Mouse (Mus musculus): ENCODE data around the gene Dpp6. TPM values are rescaled to one million over a fixed set of nuclear protein-coding genes. Genes with fewer than 3 reads are reported as not detected.
A peak's percentile ranks its signal among the peaks of the same experiment; 100 is the strongest.

Dpp6 gene
- total RNA-seq (2021), result 1 to 10 TPM; 4.3 to 5.5 TPM
- long read RNA-seq, experiment 1, partial matches to known transcripts, result 0 of 1 reads
- long read RNA-seq, experiment 1, other reads (novel, unspliced or antisense), result 1 of 1 reads
- long read RNA-seq, experiment 2, full-length matches to known transcripts, result 2 of 2 reads
- long read RNA-seq, experiment 2, partial matches to known transcripts, result 0 of 2 reads
- long read RNA-seq, experiment 2, other reads (novel, unspliced or antisense), result 0 of 2 reads

DNA sequence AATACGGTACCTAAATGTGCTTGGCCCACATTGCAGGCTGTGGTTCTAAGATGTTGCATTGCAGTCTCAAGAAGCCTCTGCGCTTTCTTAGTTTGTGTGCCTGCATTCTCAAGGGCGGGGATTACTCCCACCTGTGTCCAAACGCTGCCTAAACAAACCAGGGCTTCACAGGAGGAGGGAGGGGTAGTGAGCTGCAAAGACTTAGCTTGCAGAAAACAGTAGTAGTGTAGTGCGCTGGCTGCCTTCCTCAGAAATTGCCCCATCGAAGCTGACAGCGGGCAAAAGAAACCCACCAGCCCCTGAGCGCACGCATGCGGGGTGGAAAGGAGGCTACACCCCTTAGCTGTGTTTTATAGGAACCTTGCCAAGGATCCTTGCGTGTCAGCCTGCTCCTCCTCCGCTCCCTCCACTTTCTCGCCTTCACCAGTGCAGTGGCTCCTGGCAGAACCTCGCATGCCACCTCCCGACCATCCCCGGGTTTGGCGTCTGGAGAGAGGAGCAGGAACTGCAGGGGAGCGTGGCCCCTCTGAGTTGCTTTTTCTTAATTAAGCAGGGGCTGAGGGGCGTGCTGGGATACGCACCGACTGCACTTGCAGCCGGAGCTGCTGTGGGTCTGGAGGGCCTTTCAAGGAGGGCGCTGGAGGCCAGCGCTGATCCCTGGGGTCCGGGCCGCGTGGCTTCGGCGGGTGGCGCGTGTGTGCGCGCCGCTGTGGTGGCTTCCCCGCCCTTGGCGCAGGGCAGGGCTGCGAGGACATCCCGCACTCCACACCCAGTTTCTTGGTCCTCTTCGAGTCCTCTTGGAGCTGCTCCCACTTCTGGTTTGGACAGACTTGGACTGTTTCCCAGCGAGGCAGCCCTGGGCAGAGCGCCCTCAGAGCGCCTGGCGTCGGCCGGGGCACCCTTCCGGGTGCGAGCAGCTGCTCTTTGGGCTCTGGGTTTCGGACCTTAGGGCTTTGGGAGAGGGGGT lies at the start of gene Dpp6:
Dpp6 (plus strand) TSS at position 229 of the 967 bp plus-strand sequence.
- no peak for DNase-seq

DNA sequence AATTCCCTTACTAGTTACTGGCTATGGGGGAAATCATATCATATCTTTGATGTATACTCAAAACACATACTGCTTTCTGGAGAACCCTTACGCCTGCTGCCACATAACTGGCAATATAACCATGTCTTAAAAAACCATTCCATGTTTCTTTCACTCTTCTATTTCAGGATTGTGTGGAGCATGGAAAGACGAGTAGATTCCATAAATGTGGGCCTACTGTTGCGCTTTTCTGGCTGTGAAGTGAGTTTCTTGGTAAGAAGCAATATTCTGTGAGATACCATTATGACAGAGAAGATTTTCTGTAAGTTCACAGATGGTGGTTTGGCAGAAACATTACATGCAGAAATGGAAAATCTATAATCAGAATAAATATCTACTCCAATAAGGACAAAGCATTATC lies 33.0 kb upstream of the Dpp6 start:
- no peak for DNase-seq

DNA sequence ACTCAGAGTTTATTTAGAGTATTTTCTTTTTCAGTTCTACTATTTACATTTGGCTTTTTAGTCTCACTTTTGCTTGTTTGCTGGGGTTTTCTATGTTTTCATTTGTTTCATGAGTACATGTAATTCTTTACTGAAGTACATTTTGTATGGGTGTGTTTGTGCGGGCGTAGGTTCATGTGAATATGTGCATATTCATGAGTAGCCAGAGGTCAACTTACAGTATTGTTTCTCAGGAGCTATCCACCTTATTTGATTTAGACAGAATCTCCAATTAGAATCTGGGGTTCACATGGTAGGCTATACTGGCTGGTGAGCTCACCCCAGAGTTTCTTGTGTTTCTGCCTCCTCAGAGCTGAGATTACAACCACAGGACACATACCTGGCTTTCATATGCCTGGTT lies 21.5 kb upstream of the Dpp6 start:
- DNase-seq, result no peak

DNA sequence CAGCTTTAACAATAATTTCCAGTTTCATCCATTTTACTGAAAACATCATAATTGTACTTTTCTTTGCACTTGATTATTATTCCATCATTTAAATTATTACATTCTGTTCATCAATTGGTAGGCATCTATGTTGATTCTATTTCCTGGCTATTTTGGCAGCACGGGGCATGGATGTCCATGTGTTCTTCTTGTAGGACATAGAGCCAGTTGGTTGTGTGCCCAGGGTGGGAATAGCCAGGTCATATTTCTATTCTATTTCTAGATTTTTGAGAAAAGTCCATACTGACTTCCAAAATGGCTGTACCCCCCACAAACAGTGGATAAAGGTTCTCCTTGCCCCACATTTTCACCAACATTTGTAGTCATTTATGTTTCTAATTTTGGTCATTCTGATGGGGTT lies 19.0 kb downstream of the Dpp6 start:
- no peak for DNase-seq

DNA sequence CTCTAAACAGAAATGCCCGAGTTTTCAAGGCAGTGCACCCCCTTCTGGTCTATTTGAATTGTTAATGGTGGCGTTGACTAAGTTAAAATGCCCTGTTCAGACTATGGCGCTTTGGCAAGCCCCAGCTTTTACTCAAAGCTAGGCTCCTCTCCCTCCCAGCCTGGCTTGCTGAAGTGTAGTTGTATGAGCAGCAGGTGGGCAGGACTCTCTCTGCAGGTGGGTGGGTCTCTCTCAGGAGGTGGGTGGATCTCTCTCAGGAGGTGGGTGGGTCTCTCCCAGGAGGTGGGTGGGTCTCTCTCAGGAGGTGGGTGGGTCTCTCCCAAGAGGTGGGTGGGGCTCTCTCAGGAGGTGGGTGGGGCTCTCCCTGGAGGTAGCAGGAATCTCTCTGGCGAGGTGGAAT lies 24.1 kb downstream of the Dpp6 start:
- DNase-seq, result no peak

DNA sequence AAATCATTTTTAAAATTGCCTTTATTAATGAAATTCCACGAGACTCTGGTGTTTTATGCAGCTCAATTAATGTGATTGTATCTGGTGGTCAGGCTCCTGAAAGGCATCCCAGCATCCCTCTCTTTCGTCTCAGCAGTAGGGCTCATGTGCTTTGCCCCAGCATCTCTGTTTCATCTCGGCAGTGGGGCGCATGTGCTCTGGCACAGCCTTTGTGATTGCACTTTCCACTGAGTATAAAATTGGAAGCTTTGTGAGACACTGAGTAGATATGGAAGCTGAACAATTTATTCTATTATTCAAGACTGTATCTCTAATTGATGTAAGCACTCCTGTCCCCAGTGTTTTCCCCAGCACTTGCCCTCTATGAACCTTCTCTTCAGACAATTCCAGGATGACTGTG lies 37.7 kb downstream of the Dpp6 start:
- no peak for DNase-seq

DNA sequence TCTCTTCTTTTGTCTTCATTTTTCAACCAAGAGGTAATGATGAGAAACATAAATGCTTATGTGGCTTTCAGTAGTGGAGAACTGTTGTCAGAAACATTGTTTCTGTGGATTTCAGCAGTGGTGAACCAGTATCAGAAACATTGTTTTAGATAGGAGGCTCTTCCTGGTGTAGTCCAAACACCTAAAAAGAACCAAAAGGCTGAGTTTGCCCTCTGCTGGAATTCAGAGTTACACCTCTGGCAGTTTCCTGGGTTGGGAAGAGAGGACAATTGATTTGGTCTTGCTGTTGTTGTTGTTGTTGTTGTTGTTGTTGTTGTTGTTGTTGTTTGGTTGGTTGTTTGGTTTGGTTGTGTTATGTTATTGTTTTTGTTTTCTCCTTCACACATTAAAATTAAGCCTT lies 58.4 kb downstream of the Dpp6 start:
- DNase-seq, result no peak

DNA sequence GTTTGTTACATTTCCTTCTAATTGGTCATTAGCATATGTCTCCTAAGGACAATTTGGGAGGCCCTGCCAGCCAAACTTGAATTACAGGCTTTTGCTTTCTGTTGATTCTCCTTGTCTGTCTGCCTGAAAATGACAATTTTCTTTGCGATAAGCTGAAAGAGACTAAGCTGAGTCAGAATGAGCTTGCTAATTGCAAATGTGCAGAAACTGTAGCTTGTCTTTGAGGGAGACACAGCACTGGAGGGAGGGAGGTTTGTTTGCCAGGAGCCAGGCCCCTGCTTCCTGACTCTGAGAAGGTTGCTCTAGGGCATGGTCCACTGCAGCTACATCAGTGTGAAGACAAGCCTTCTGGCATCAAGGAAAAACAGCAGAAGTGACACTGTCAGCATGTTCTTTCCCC lies 70.5 kb downstream of the Dpp6 start:
- no peak for DNase-seq

DNA sequence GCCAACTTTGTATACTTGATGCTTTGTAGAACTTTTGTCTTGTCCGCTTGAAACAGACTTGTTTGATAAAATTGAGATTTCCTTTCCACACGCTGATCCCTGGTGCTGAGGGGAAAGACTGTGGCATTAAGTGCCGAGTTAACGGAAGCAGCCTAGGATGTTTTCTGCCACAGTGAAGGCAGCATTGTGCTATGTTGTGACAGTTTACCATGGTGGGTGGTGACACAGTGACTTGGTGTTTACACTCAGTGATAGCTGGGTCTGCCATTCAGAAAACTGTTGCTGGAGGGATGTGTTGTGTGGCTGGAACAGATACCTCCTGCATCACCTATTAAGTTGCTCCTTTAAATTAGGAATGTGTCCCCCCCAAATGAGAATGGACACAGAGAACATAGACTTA lies 71.1 kb downstream of the Dpp6 start:
- DNase-seq, result no peak

DNA sequence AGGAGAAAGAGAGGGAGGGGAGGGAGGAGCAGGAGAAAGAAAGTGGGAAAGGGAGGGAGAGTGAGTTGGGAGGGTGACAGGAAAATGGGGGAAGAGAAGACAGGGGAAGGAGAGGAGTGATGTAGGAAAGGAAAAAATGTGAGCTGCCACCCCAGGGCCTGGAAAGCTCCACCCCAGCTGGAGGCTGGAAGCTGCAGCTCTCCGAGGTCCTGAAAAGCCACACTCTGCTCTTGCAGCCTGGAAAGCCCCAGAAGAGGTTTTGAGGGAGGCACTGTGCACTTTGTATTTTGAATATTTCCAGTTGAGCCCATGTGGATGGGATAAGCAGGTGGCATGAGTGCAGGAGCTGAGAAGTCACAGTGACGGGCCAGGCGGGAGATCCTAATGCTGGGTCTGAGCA lies 77.3 kb downstream of the Dpp6 start:
- peak; percentile 4 for DNase-seq

DNA sequence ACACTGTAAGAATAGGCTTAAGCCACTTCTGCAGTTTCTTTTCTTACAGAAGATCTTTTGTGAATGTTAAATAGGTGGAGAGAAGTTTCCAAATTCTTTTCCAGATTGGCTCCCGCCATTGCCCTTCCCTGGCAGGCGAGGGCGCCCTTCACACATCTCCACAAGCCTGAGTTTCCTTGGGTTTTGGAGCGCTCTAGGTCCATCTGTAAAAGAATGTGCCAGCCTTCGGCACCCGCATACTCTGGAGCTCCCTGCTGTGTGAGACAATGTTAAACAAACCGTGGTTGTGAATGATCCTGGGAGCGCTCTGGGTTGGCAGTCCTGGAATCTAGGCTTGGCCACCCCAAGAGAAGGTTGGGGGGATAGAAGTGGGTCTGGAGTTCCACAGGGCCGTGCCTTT lies 86.8 kb downstream of the Dpp6 start:
- DNase-seq, result no peak

DNA sequence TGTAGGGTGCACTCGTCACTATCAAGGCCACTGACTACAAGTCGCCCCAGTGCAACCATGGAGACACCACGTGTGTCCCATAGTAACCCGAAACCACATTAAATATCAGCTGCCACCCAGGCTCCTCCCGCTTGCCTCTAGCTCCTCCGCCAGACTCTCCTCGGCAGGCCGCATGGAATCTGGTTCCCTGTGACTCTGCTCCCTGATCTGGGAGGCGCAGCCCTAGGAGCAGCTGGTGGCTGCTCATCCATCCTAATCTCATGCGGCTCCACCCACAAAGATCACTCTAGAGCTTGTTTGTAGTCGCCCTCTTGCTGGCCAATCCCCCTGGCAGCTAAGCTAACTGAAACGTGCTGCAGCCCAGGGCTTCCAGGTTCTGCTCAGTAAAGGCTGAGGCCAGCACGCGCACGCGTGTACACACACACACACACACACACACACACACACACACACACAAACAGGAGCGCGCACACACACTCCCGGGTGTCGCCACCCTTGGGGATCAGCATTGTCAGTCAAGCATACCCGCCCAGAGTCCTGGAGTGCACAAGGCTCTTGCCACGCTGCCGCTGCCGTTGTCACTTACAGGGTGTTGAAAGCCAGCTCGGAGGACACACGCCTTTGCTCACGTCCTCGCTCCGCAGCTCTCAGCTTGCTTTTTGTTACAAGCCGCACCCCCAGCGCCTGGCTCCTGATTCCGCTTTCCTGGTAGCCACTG lies 87.5 kb downstream of the Dpp6 start:
- DNase-seq, result peak; percentile 17

DNA sequence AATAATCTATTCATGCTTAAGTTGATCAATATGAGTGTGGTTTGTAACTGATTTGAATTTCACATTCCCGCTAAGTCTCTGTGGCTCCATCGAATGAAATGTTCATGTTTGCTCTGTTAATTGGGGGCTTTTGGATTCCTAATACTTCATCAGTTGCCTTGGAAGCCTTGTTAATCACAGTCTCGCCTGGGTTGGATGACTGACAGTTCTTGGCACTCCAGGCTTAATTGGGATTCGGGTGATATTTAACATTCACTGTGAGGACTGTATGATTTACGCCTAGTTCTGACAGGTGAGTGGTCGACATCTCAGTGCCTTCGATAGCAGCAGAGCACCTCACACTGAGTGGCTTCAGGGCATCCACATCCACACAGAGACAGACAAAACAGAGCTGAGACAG lies 90.1 kb downstream of the Dpp6 start:
- DNase-seq, result no peak

DNA sequence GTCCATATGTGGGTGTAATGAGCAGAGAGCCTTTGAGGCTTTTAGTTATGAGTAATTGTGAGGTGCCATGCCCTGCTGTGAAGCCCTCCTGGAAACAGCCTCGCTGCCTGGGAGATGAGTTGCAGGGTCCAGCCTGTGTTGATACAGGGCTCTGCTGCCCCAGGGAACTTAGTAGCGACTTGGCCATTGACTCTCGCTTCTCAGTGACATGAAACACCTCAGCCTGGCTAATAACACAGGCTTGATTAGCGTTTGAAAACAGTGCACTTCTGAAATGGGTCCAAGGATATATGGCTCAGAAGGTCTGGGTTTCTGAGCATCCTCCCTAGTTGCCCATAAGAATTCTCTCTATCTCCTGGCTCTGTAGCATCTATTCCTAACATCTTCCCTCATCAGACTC lies 91.6 kb downstream of the Dpp6 start:
- no peak for DNase-seq

DNA sequence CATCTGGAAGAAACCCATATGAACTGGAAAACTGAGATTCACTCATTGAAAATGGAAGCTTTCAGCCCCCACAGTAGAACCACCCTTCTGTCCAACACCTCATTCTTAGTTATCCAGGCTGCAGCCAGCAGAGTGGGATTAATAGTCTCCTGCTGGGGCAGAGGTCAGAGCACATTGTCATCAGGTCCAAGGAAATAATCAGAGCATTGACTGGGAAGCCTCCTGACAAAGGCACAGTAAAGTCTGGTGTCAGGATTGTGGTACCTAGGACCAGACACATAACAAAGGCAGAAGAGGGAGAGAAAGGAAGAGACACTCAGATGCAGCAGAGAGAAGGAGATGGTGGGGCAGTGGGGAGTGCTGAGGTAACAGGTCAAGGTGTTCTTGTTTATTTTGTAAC lies 93.3 kb downstream of the Dpp6 start:
- no peak for DNase-seq

DNA sequence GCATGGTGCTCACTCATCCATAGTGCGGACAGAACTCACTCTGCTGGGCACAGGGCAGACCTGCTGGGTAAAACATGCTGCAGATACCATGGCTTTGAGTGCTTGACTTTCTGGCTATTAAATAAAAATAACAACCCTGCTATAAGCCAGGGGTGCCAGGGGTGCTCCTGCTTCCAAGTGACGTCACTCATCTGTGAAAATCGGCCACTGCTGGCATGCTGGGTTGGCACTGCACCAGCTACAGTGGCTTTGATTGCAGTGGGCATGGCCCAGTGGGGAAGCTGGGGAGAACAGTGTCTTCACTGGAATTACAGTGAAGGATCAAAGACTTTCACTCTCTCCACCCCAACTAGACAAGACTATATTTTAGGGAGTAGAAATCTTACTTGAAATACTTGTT lies 95.0 kb downstream of the Dpp6 start:
- DNase-seq, result no peak

DNA sequence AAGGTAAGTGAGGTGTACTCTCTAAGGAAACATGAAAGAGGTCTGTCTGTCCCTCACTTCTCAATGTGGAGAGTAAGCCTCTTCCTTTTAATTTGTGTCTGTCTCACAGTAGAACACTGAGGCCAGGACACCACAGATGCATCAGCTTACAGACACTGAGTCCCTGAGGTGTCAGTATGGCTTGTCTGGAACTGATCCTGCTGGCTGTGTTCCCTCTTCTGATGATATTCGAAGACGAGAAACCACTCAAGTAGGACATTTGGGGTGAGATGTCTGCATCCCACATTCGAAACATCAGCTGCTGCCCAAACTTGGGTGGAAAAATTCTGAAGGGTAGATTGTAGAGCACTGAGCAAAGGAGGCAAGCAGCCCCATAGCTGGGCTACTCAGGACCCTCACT lies 101.8 kb downstream of the Dpp6 start:
- DNase-seq, result no peak

DNA sequence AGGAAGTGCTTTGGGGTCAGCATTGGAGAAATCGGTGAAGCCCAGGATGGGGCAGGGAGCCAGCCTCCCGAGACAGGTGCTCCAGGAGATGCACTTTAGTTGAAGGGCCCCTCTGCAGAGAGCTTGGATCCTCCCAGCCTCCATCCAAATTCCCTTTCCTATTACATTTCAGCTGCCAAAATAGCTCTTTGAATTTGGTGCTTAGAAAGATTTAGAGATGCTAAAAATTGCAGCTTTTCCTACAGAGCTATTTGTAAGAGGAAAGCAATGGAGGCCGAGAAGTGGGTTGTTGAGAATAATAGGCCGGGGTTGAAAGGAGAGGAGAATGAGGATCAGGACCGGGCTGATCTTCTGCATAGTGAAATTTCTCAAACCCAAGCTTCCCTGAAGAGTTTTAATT lies 107.5 kb downstream of the Dpp6 start:
- DNase-seq, result no peak

DNA sequence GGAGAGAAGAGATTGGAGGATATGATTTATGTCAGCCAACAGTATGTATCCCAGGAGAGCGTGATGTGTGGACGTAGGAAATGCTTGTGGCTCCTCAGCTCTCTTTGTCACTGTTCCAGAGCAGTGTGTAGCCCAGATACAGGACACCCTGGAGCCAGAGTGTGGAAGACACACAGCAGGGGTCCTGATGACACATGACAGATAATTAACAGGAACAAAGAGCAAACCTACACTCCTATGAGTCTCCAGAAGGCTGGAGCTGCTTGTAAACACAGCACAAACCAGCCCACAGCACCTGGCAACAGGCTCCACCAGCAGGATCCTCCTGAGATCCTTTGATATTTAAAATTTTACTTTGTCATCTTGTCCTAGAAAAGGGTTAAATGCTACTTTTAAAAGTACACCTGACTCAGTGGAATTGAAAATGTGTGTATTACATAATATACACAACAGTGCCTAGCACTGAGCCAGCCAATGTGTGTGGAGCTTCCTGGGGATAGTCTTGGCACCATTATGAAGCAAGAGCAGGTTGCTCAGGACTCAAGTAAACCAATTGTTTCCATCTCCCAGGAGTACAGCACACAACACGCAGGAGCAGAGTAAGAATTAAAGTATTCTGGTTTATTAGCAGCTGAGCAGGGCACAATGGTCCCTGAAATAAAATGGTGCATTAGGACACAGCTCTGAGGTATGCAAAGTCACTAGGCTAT lies 115.6 kb downstream of the Dpp6 start:
- DNase-seq, result no peak

DNA sequence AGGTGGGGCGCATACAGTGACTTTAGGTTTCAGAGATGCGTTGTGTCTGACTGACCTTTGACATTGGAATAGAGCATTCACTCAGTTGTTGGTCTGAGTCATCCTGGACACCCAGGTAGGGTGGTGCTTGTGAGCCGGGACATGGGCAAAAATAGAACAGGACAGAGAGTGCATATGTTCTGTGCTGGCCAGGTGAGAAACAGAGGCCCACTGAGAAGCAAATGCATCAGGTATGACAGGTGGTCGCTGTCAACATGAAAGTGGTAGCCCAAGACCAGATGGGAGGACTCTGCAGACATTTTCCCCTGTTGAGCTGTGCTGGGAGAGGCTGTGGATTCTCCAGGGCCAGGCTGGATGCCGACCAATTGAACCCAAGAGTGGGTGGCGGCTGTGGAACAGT lies 117.9 kb downstream of the Dpp6 start:
- no peak for DNase-seq

DNA sequence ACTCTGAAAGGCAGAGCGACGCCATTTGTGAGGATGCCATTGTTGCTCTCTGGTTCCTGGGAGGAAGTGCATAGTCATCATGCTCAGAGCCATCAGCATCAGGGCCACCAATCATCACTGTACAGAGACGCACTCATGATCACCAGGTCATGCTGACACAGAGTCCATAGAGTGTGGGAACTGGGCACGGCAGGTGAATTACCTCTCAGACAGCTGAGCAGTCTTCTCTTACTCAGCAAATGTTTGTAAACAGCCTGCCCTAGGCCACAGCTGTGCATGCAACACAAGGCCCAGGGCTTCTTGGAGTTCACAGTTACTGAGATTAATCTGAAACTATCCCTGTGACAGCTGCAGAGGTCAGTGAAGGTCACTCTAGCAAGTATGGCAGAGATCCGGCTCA lies 124.5 kb downstream of the Dpp6 start:
- no peak for DNase-seq

DNA sequence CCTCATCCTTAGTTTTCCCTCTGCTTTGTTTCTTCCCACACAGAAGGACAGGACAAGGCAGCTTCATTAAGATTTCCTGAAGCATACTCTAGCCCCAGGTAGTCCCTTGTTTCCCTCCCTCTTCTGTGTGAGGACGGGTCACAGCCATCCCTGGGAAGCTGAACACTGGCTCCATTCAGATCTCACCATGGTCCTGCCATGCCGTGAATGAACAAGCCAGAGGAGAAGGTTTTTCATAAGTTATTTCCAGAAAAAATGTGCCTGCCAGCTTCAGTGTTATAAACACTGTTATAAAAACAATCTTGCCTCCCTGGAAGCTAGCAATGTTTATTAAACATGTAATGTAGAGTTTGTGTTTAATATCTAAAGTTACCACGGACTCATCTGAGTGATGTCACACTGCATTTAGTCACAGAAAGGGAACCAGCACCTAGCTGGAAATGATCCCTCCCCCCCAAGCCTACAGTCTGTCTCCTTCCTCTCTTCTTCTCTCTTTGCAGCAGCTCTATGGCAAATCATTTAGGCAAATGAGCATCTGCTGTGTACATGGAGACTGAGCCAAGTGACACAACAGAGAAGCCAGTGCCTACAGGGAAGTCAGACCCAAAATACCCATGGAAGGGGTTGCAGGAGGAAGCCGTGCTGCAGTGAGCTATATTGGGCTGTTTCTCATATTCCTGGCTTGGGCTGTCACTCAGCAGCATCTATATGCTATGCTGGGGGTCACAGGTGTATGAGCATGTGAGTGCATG lies 128.3 kb downstream of the Dpp6 start:
- no peak for DNase-seq

Data from gastrocnemius, postnatal 10 days (tissue).